Mouse (Mus musculus): ENCODE results near the gene Bco2. TPM values are rescaled to one million over a fixed set of nuclear protein-coding genes. Genes with fewer than 3 reads are reported as not detected.

The Bco2 gene
- total RNA-seq, 2 experiments from 2014 or later: 4.0 to 4.1 TPM

GRCm38 (mm10) chr9:50518781-50519180 is 36.2 kb downstream of the Bco2 start:
- DNase-seq (ENCODE audit: low spot score in 2 of 2): no peak

- DNase-seq (ENCODE audit: low spot score in 2 of 2): no peak
Measured at GRCm38 (mm10) chr9:50515462-50515861, 39.5 kb downstream of the Bco2 start.

GRCm38 (mm10) chr9:50507570-50507969 is 47.4 kb downstream of the Bco2 start:
- no peak for DNase-seq (ENCODE audit: low spot score in 2 of 2)

GRCm38 (mm10) chr9:50505405-50505804 is 49.6 kb downstream of the Bco2 start:
- no peak for DNase-seq (ENCODE audit: low spot score in 2 of 2)

- no peak for DNase-seq (ENCODE audit: low spot score in 2 of 2)
Measured at GRCm38 (mm10) chr9:50502949-50503348, 52.0 kb downstream of the Bco2 start.

GRCm38 (mm10) chr9:50500974-50501501 is 53.9 kb downstream of the Bco2 start:
- peak in 1 of 2 experiments; percentile 5 for DNase-seq (ENCODE audit: low spot score in 2 of 2)

GRCm38 (mm10) chr9:50500467-50500973 is 54.5 kb downstream of the Bco2 start:
- DNase-seq (ENCODE audit: low spot score in 2 of 2): no peak

- DNase-seq (ENCODE audit: low spot score in 2 of 2): no peak
Measured at GRCm38 (mm10) chr9:50499781-50500180, 55.2 kb downstream of the Bco2 start.

- DNase-seq (ENCODE audit: low spot score in 2 of 2): no peak
Measured at GRCm38 (mm10) chr9:50498815-50499214, 56.2 kb downstream of the Bco2 start.

GRCm38 (mm10) chr9:50497536-50497935 is 57.4 kb downstream of the Bco2 start:
- DNase-seq (ENCODE audit: low spot score in 2 of 2): no peak

- no peak for DNase-seq (ENCODE audit: low spot score in 2 of 2)
Measured at GRCm38 (mm10) chr9:50497076-50497475, 57.9 kb downstream of the Bco2 start.

- DNase-seq (ENCODE audit: low spot score in 2 of 2): no peak
Measured at GRCm38 (mm10) chr9:50496546-50496945, 58.4 kb downstream of the Bco2 start.

GRCm38 (mm10) chr9:50496151-50496505 is 58.9 kb downstream of the Bco2 start:
- DNase-seq (ENCODE audit: low spot score in 2 of 2): no peak

GRCm38 (mm10) chr9:50495405-50496150 is 59.4 kb downstream of the Bco2 start:
- DNase-seq (ENCODE audit: low spot score in 2 of 2): no peak

GRCm38 (mm10) chr9:50494311-50494710 is 60.7 kb downstream of the Bco2 start, which contains the start of gene Plet1:
TSS of gene Plet1 (plus strand) at chr9:50494525.
- DNase-seq (ENCODE audit: low spot score in 2 of 2): no peak

GRCm38 (mm10) chr9:50493777-50494176 is 61.2 kb downstream of the Bco2 start:
- DNase-seq (ENCODE audit: low spot score in 2 of 2): no peak

- DNase-seq (ENCODE audit: low spot score in 2 of 2): no peak
Measured at GRCm38 (mm10) chr9:50491531-50492045, 63.4 kb downstream of the Bco2 start.

GRCm38 (mm10) chr9:50490836-50491235 is 64.1 kb downstream of the Bco2 start:
- DNase-seq (ENCODE audit: low spot score in 2 of 2): no peak

GRCm38 (mm10) chr9:50485521-50485920 is 69.5 kb downstream of the Bco2 start:
- DNase-seq (ENCODE audit: low spot score in 2 of 2): no peak
